Mouse (Mus musculus) ES-E14 (cell line): ENCODE data around the gene Lsm4. TPM values are rescaled to one million over a fixed set of nuclear protein-coding genes. Genes with fewer than 3 reads are reported as not detected.

Experiments used
- DNase-seq: peaks from one replicate; pipeline ENCODE4 v3.0.0-alpha.2; 2013; ENCODE audit warnings: low read depth, low spot score
- H3K27ac ChIP-seq: 2 replicates; pipeline ENCODE4 v1.5.1; 2012; ENCODE audit warnings: low read depth, mild to moderate bottlenecking, low read length, moderate library complexity, mixed read lengths; ENCODE audit not compliant: poor library complexity, insufficient read depth, severe bottlenecking
- H3K36me3 ChIP-seq: 2 replicates; pipeline ENCODE4 v1.6.1; 2012; ENCODE audit warnings: mild to moderate bottlenecking, low read length, moderate library complexity, mixed read lengths; ENCODE audit not compliant: control insufficient read depth, poor library complexity, insufficient read depth, severe bottlenecking
- H3K4me1 ChIP-seq, 2 experiments: fragments of 150-350 bp in 1 of 2; sonication (generic) in 1 of 2; 2 replicates each; pipeline ENCODE4 v1.6.1; 2012; ENCODE audit warnings: low read length in 2 of 2, mild to moderate bottlenecking in 1 of 2, mixed read lengths in 1 of 2; ENCODE audit not compliant: control insufficient read depth in 2 of 2, insufficient read depth in 2 of 2, poor library complexity in 1 of 2
- H3K4me3 ChIP-seq, 2 experiments: fragments of 150-350 bp in 1 of 2; sonication (generic) in 1 of 2; 2 replicates each; pipeline ENCODE4 v1.5.1; 2012; ENCODE audit warnings: low read length in 2 of 2, low read depth in 1 of 2, mild to moderate bottlenecking in 1 of 2, mixed read lengths in 1 of 2; ENCODE audit not compliant: insufficient read depth in 1 of 2, poor library complexity in 1 of 2, severe bottlenecking in 1 of 2
- H3K9ac ChIP-seq: 2 replicates; pipeline ENCODE4 v1.6.1; 2012; ENCODE audit warnings: low read depth, mild to moderate bottlenecking, low read length, mixed read lengths; ENCODE audit not compliant: poor library complexity, insufficient read depth, severe bottlenecking
- H3K9me3 ChIP-seq: fragments of 150-350 bp; sonication (generic); 2 replicates; pipeline ENCODE4 v1.6.1; 2012; ENCODE audit warnings: low read depth, mild to moderate bottlenecking, low read length; ENCODE audit not compliant: control insufficient read depth, insufficient read depth
- CHD2 ChIP-seq: IDR thresholded peaks from 2 replicates; pipeline ENCODE4 v1.6.1; 2014; ENCODE audit warnings: mild to moderate bottlenecking, low read depth, low read length, inconsistent platforms
- HCFC1 ChIP-seq: IDR thresholded peaks from 2 replicates; pipeline ENCODE4 v1.6.1; 2012; ENCODE audit warnings: low read length, inconsistent platforms, borderline replicate concordance; ENCODE audit not compliant: insufficient read depth
- MAFK ChIP-seq: IDR thresholded peaks from 2 replicates; pipeline ENCODE4 v1.6.1; 2014; ENCODE audit warnings: mild to moderate bottlenecking, low read depth, low read length, inconsistent platforms; ENCODE audit not compliant: insufficient read depth
- ZC3H11A ChIP-seq: IDR thresholded peaks from 2 replicates; pipeline ENCODE4 v1.6.1; 2012; ENCODE audit warnings: low read depth, mild to moderate bottlenecking, inconsistent platforms, low read length, borderline replicate concordance
- ZNF384 ChIP-seq: IDR thresholded peaks from 2 replicates; pipeline ENCODE4 v1.6.1; 2012; ENCODE audit warnings: low read depth, low read length, inconsistent platforms
- in situ Hi-C, 2 experiments: fragments of 600-800 bp; cut with MboI; formaldehyde crosslinking; loops; one replicate each; pipeline ENCODE4 v1.15.1; 2025; ENCODE audit warnings: low sequenced_read_pairs in 2 of 2, inconsistent platforms in 1 of 2; ENCODE audit not compliant: unreplicated experiment in 2 of 2
- total RNA-seq: library from RNA; depleted of rRNA; stranded (reverse); fragments of 300-350 nt; gene quantifications from 2 replicates; pipeline ENCODE4 v1.2.3, GENCODE M21; 2012

Lsm4 gene
- total RNA-seq, 1 experiment = 171 TPM

- H3K4me1 ChIP-seq = peaks cover 5 to 14% of the 10 kb centered on the region in 2 experiments; a peak in 2 of 4 replicates
- peak overlapping the region; percentile 6; the same call in 1 of the 2 replicates for H3K27ac ChIP-seq
- TF ChIP-seq CHD2 = no peak
- no peak for TF ChIP-seq ZC3H11A
- no peak for TF ChIP-seq MAFK
- no peak for TF ChIP-seq HCFC1
- TF ChIP-seq ZNF384 = no peak
- H3K9me3 ChIP-seq = no peaks in the 10 kb centered on the region
- no peaks in the 10 kb centered on the region for H3K36me3 ChIP-seq
- in situ Hi-C loops = no loop called here
- no peak overlapping the region for H3K4me3 ChIP-seq
- DNase-seq = no peak
- H3K9ac ChIP-seq = 0 out of 2 replicates have a peak overlapping the region, but pooled peaks have one; percentile 10
These were observed 7.4 kb upstream of the Lsm4 start for GRCm38 (mm10) chr8:70665599-70665998.

- no peak for TF ChIP-seq ZC3H11A
- no peak for TF ChIP-seq MAFK
- no peak for TF ChIP-seq HCFC1
- TF ChIP-seq CHD2 = no peak
- no peak for TF ChIP-seq ZNF384
- H3K36me3 ChIP-seq = no peaks in the 10 kb centered on the region
- H3K9me3 ChIP-seq = no peaks in the 10 kb centered on the region
- peaks cover 12 to 24% of the 10 kb centered on the region in 2 experiments; a peak in 3 of 4 replicates for H3K4me1 ChIP-seq
- no peak overlapping the region for H3K27ac ChIP-seq
- no peak overlapping the region for H3K4me3 ChIP-seq
- in situ Hi-C loops = no loop called here
- DNase-seq = no peak
- no peak overlapping the region for H3K9ac ChIP-seq
These were observed 6.0 kb upstream of the Lsm4 start for GRCm38 (mm10) chr8:70667071-70667470.

GRCm38 (mm10) chr8:70671615-70672324, 1.3 kb upstream of the Lsm4 start:
- TF ChIP-seq ZNF384 (no peak), CHD2 (no peak), HCFC1 (no peak), MAFK (no peak), ZC3H11A (no peak)
- H3K36me3 ChIP-seq = peaks cover 7% of the 10 kb centered on the region; the same call in 1 of the 2 replicates
- in situ Hi-C loops = no loop called here

GRCm38 (mm10) chr8:70672325-70673078, 546 bp upstream of the Lsm4 start:
- in situ Hi-C loops = no loop called here
- H3K9me3 ChIP-seq = no peaks in the 10 kb centered on the region

More at GRCm38 (mm10) chr8:70671615-70672324, 1.3 kb upstream of the Lsm4 start:
- Histone ChIP-seq H3K4me3 (no peak overlapping the region), H3K9me3 (no peaks in the 10 kb centered on the region), H3K4me1 (peaks cover 18 to 29% of the 10 kb centered on the region in 2 experiments), H3K27ac (no peak overlapping the region; the same call in 1 of the 2 replicates), H3K9ac (peak overlapping the region; percentile 33; the same call in 1 of the 2 replicates)
- no peak for DNase-seq

More at GRCm38 (mm10) chr8:70672325-70673078, 546 bp upstream of the Lsm4 start:
- peak overlapping the region; percentile 76 for H3K9ac ChIP-seq
- peak overlapping the region; percentile 54 to 67 for H3K4me3 ChIP-seq
- no peak for DNase-seq
- TF ChIP-seq ZNF384 = no peak
- 0 out of 2 replicates have a peak, but pooled peaks have one; percentile 24 for TF ChIP-seq ZC3H11A
- H3K4me1 ChIP-seq = peaks cover 16 to 28% of the 10 kb centered on the region in 2 experiments
- H3K27ac ChIP-seq = peak overlapping the region; percentile 64; the same call in 1 of the 2 replicates
- H3K36me3 ChIP-seq = peaks cover 9% of the 10 kb centered on the region; the same call in 1 of the 2 replicates
